Mouse (Mus musculus): ENCODE data around the gene Ap2m1.

GRCm38 (mm10) chr16:20548096-20548948 is 13.0 kb downstream of the Ap2m1 start, which contains the start of gene Abcf3:
- TF ChIP-seq CTCF (IDR thresholded peaks at IDR 0.05) (no peak), EP300 (IDR thresholded peaks at IDR 0.05) (no peak)

All from lung, postnatal 0 days (tissue).